Mouse (Mus musculus) heart, embryonic 11.5 days (tissue): Measurements from ENCODE around the gene Nagk. TPM values are rescaled to one million over a fixed set of nuclear protein-coding genes. Genes with fewer than 3 reads are reported as not detected.

Experiments used
- ATAC-seq: fragments of 200-750 bp; cut with Nextera tagmentation; replicated peaks from 2 replicates; pipeline ENCODE4 v1.8.0; 2017; ENCODE audit warnings: moderate library complexity; ENCODE audit not compliant: insufficient number of reproducible peaks, low FRiP score, low TSS enrichment
- H3K27ac ChIP-seq: fragments of 300-500 bp; sonication (generic); 2 replicates; pipeline ENCODE4 v1.5.1; 2014; ENCODE audit warnings: mild to moderate bottlenecking, low read depth, low read length
- H3K27me3 ChIP-seq: fragments of 300-500 bp; sonication (generic); 2 replicates; pipeline ENCODE4 v1.6.1; 2014; ENCODE audit warnings: mild to moderate bottlenecking, low read length, mixed read lengths; ENCODE audit not compliant: control insufficient read depth, insufficient read depth
- H3K36me3 ChIP-seq: fragments of 300-500 bp; sonication (generic); 2 replicates; pipeline ENCODE4 v1.6.1; 2014; ENCODE audit warnings: mild to moderate bottlenecking, low read length, moderate library complexity, mixed read lengths; ENCODE audit not compliant: control insufficient read depth, insufficient read depth
- H3K4me1 ChIP-seq: fragments of 300-500 bp; sonication (generic); 2 replicates; pipeline ENCODE4 v1.6.1; 2014; ENCODE audit warnings: low read length; ENCODE audit not compliant: control insufficient read depth, insufficient read depth
- H3K4me2 ChIP-seq: fragments of 300-500 bp; sonication (generic); 2 replicates; pipeline ENCODE4 v1.6.1; 2014; ENCODE audit warnings: mild to moderate bottlenecking, moderate library complexity
- H3K4me3 ChIP-seq: fragments of 300-500 bp; sonication (generic); 2 replicates; pipeline ENCODE4 v1.5.1; 2014; ENCODE audit warnings: low read depth, low read length
- H3K9ac ChIP-seq: fragments of 300-500 bp; sonication (generic); 2 replicates; pipeline ENCODE4 v1.6.1; 2014; ENCODE audit warnings: mild to moderate bottlenecking, low read depth, low read length, moderate library complexity
- H3K9me3 ChIP-seq: fragments of 300-500 bp; sonication (generic); replicated peaks from 2 replicates; pipeline ENCODE4 v1.6.1; 2016; ENCODE audit warnings: low read length; ENCODE audit not compliant: control insufficient read depth
- WGBS: fragments of 180-500 bp; shearing (Covaris S2); extraction: QIAGEN DNeasy Blood & Tissue Kit; methylation state at CpG from one replicate; pipeline ENCODE4 v1.1.7; 2014; ENCODE audit not compliant: insufficient replicate concordance; 5-methylcytosine and 5-hydroxymethylcytosine counted together
- polyA plus RNA-seq: library from polyadenylated mRNA; unstranded; fragments of >200 nt; fragmentation: Nextera tagmentation; extraction: Ambion mirVana; gene quantifications from 2 replicates; pipeline ENCODE4 v1.2.1, GENCODE M21; 2014

Gene Nagk
- polyA plus RNA-seq: 46.3 and 50.3 TPM in 2 replicates

DNA sequence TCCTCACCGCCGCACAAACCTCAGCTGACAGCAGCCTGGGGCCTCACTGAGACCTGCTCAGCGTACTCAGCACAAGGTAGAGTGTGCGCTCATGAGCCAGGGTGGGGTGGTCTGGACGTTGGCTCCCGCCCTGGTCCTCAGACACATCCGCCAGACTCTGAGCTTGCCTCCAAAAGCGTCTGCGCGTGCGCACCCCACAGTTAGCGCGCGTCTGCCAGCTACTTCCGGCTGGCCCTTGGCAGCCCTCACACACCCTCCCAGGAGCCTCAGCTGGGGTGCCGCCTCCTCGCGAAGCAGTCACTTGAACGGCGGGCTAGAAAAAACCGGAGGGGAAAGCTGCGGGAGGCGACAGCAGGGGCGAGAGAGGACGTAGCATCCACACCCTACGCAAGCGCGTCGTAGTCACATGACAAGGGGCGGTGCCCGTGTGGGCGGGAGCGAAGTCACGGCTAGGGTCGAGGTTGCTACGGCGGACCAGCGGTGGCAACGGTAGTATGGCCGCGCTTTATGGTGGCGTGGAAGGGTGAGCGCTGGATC lies at the start of gene Nagk:
Nagk (plus strand) TSS at position 223 of the 537 bp plus-strand sequence.
- peak within 1 kb of the TSS; percentile 86 for H3K9ac ChIP-seq
- H3K27ac ChIP-seq: peak within 1 kb of the TSS; percentile 97
- H3K4me3 ChIP-seq: peak within 1 kb of the TSS; percentile 78
- H3K36me3 ChIP-seq: no peaks in the 10 kb centered on the region
- under 1% methylated on average over 43 of the region's 43 CpGs for WGBS
- H3K4me2 ChIP-seq: peak within 1 kb of the TSS; percentile 93
- no peaks in the 10 kb centered on the region for H3K27me3 ChIP-seq
- peak; percentile 92 for ATAC-seq
- no peaks in the 10 kb centered on the region for H3K9me3 ChIP-seq
- H3K4me1 ChIP-seq: peaks cover 3% of the 10 kb centered on the region; the same call in 1 of the 2 replicates

DNA sequence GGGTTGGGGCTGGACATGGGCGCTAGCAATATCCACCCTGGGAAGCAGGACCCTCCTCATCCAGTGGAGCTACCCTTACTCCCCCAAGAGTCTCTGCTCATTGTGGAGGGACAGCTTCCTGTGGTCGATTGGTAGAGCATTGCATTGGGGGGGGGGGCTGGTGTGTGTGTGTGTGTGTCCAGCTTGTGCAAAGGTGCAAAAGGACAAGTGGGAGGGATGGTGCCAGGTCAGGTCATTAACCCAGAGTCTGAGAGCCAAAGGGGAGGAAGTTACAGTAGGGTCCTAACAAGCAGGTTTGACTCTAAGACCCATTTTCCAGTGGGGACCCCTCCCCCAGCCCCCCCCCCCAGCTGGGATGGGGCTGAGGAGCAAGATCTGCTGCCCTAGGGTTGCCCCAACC lies 49.3 kb upstream of the Nagk start:
- no peaks in the 10 kb centered on the region for H3K36me3 ChIP-seq
- H3K4me3 ChIP-seq: no peak overlapping the region
- H3K27ac ChIP-seq: no peak overlapping the region
- no peak for ATAC-seq
- no peak overlapping the region for H3K9ac ChIP-seq
- H3K4me2 ChIP-seq: no peak overlapping the region
- whole genome bisulfite sequencing: 65% methylated on average over 2 of the region's 2 CpGs
- no peaks in the 10 kb centered on the region for H3K9me3 ChIP-seq
- no peaks in the 10 kb centered on the region for H3K4me1 ChIP-seq
- peaks cover 43% of the 10 kb centered on the region for H3K27me3 ChIP-seq

DNA sequence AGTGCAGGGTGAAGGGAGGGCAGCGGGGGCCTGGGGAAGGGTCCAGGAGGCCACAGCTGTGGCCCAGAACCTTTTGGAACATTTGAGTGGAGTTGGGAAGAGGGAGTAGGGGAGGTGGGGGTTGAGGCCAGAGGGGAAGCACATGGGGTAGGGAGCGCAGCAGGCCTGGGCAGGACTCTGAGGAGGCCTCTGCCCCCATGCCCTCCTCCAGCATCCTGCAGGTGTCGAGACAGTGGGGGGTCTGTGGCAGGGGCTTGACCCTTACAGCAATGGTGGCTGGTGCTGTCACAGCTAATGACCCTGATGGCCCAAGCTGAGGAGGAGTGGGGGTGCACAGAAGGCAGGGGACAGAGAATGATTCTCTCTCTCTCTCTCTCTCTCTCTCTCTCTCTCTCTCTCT lies 45.5 kb upstream of the Nagk start:
- H3K4me1 ChIP-seq: no peaks in the 10 kb centered on the region
- no peak for ATAC-seq
- 57% methylated on average over 3 of the region's 3 CpGs for WGBS
- H3K36me3 ChIP-seq: no peaks in the 10 kb centered on the region
- no peak overlapping the region for H3K27ac ChIP-seq
- no peak overlapping the region for H3K4me3 ChIP-seq
- no peak overlapping the region for H3K4me2 ChIP-seq
- no peak overlapping the region for H3K9ac ChIP-seq
- no peaks in the 10 kb centered on the region for H3K9me3 ChIP-seq
- H3K27me3 ChIP-seq: peaks cover 60% of the 10 kb centered on the region

DNA sequence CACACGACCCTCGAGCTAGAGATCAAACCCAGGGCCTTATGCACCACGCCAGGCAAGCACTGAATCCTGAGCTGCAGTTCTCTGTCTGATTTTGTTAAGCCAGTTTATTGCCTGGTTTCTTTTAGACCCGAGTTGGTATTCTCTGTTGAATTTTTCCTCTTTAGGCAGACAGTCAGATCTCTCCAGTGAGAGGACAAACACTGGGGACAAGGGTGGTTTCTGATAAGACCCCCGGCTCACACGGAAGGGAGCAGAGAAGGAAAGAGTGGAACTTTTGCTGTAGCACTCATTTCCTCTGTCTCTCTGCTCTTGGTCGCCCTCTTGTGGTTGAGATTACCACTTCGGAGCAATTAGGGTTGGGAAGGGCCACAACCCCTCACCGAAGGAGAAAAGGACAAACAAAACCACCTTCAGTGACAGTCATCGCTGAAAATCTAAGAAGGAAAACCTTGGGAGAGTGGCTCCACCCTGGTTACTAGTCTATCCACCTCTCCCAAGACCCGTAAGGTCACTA lies 44.6 kb upstream of the Nagk start:
- Histone ChIP-seq H3K27me3 (peaks cover 61% of the 10 kb centered on the region), H3K4me3 (no peak overlapping the region), H3K27ac (no peak overlapping the region), H3K9ac (peak overlapping the region; percentile 48; the same call in 1 of the 2 replicates), H3K9me3 (no peaks in the 10 kb centered on the region), H3K4me2 (peak overlapping the region; percentile 45), H3K36me3 (no peaks in the 10 kb centered on the region), H3K4me1 (no peaks in the 10 kb centered on the region)
- ATAC-seq: no peak
- WGBS: 11% methylated on average over 11 of the region's 11 CpGs

DNA sequence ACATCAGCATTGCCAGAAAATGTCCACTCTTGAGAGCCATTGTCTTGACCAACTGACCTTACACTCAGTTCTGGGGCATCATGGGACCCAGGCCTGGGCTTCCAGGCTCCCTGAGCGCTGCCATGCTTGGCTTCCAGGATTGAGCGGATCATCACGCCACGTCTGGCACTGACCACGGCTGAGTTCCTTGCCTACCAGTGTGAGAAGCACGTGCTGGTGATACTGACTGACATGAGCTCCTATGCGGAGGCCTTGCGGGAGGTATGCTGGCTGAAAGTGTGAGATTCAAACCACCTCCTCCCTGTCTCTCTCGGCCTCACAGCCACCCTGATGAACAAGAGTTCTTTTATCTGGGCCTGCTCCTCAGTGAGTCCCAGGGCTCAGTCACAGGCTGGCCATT lies 38.7 kb upstream of the Nagk start:
- Histone ChIP-seq H3K9ac (no peak overlapping the region), H3K27ac (no peak overlapping the region), H3K36me3 (no peaks in the 10 kb centered on the region), H3K27me3 (peaks cover 70% of the 10 kb centered on the region), H3K4me1 (no peaks in the 10 kb centered on the region), H3K4me2 (no peak overlapping the region), H3K9me3 (no peaks in the 10 kb centered on the region), H3K4me3 (no peak overlapping the region)
- no peak for ATAC-seq
- 59% methylated on average over 9 of the region's 9 CpGs for WGBS

DNA sequence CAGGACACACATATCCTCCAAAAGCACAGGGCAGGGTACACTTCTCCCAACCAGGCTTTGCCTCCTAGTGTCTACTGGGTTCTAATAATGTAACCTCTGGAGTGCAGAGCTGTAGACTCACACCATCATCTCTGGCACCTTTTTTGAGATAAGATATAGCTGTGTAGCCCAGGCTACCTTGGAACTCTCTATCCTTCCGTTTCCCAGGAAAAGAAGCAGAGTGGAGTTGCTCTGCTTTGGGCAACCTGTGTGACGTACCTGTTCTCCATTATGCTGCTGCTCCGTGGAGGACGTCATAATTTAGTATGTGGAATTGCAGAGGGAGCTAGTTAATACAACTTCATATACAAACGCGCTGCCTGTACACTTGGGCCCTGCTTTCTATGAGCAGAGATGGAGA lies 32.4 kb upstream of the Nagk start, which contains the start of gene Ankrd53:
Ankrd53 (plus strand) TSS at position 301 of the 400 bp plus-strand sequence.
- H3K9ac ChIP-seq: peak within 1 kb of the TSS; percentile 49; the same call in 1 of the 2 replicates
- peaks cover 57% of the 10 kb centered on the region for H3K27me3 ChIP-seq
- H3K4me2 ChIP-seq: peak within 1 kb of the TSS; percentile 77
- no peaks in the 10 kb centered on the region for H3K36me3 ChIP-seq
- H3K27ac ChIP-seq: no peak within 1 kb of the TSS
- no peaks in the 10 kb centered on the region for H3K9me3 ChIP-seq
- ATAC-seq: no peak
- H3K4me1 ChIP-seq: peaks cover 7% of the 10 kb centered on the region
- whole genome bisulfite sequencing: 23% methylated on average over 6 of the region's 6 CpGs
- H3K4me3 ChIP-seq: peak within 1 kb of the TSS; percentile 47

DNA sequence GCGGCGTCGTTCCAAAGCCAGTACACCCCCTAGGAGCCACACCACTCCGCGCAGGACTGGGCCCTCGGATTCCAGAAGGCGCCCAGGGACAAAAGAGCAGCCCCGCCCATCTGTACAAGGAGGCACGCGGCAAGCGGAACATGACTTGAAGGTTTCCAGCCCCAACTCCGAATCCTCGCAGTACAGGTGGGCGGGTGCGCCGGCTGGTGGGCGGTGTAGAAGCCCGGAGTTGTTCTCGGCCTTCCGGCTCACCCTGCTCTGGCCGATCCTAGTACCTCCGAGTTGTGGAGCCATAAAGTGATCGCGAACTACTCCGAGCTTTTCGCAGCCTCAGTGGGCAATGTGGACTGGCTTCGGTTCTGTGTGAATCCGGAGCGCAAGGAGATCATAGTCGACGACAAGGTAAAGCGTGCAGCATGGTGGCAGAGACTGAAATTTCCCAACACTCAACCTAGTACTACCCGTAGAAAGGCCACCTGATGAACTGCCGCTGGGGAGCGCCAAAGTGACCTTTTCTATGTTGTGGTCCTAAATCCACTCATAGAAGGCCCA lies 31.8 kb upstream of the Nagk start:
- H3K4me1 ChIP-seq: peaks cover 7% of the 10 kb centered on the region
- no peaks in the 10 kb centered on the region for H3K9me3 ChIP-seq
- no peak overlapping the region for H3K27ac ChIP-seq
- 3% methylated on average over 35 of the region's 35 CpGs for WGBS
- peak overlapping the region; percentile 49; the same call in 1 of the 2 replicates for H3K9ac ChIP-seq
- peak overlapping the region; percentile 47 for H3K4me3 ChIP-seq
- peak; percentile 60; the same call in 1 of the 2 replicates for ATAC-seq
- peaks cover 51% of the 10 kb centered on the region for H3K27me3 ChIP-seq
- no peaks in the 10 kb centered on the region for H3K36me3 ChIP-seq
- peak overlapping the region; percentile 77 for H3K4me2 ChIP-seq

DNA sequence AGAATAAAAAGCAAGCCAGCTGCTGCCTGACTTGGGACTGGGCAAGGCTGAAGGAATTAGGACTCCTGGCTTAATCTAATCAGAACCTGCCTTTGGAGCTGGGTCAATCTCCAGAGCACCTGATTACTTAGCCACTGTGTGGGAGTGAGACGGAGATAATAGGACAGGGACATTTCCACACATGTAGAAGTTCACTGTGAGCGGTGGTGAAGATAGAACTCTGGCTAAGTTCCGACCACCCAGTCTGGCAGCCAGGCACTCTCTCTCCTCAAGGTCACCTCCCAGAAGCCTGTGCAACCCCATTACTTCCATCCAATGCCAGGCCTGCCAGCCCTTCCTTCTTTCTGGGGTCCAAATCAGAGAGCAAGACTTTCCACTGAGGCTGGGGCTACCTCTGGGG lies 27.8 kb upstream of the Nagk start:
- no peak overlapping the region for H3K4me2 ChIP-seq
- H3K4me3 ChIP-seq: no peak overlapping the region
- H3K27me3 ChIP-seq: peaks cover 20% of the 10 kb centered on the region
- H3K27ac ChIP-seq: no peak overlapping the region
- no peaks in the 10 kb centered on the region for H3K9me3 ChIP-seq
- peaks cover 8% of the 10 kb centered on the region; the same call in 1 of the 2 replicates for H3K36me3 ChIP-seq
- H3K4me1 ChIP-seq: peaks cover 7% of the 10 kb centered on the region
- H3K9ac ChIP-seq: no peak overlapping the region
- no peak for ATAC-seq
- 49% methylated on average over 3 of the region's 3 CpGs for WGBS
